8 mouse cellular contexts compared by ENCODE assay signal in genomic region chr10:89685391-89686138, GRCm38 (mm10). TPM values are rescaled to one million over a fixed set of nuclear protein-coding genes. Genes with fewer than 3 reads are reported as not detected.
DNase-seq lines count a peak whose midpoint lies in the region; ATAC-seq and TF ChIP-seq lines count a peak whose summit lies in the region.

No protein-coding gene starts in this region.

- H3K79me2 ChIP-seq in heart, adult 2 months (replicated peaks; ENCODE audit: control insufficient read depth, insufficient read depth, low read length): peaks cover 4% of the 10 kb centered on the region

- H3K27me3 ChIP-seq in heart, adult 2 months (ENCODE audit: control insufficient read depth, insufficient read depth, low read length): no peaks in the 10 kb centered on the region
- H3K27me3 ChIP-seq in forebrain, embryonic 16.5 days (replicated peaks; ENCODE audit: control insufficient read depth, insufficient read depth, low read length): no peaks in the 10 kb centered on the region
- no peaks in the 10 kb centered on the region for H3K27me3 ChIP-seq in limb, embryonic 10.5 days (ENCODE audit: low read depth, poor library complexity, severe bottlenecking)
- H3K27me3 ChIP-seq in midbrain, embryonic 13.5 days: no peaks in the 10 kb centered on the region

- H3K4me1 ChIP-seq in heart, adult 2 months (ENCODE audit: control insufficient read depth, insufficient read depth, low read length): no peaks in the 10 kb centered on the region; the same call in 1 of the 2 replicates
- H3K4me1 ChIP-seq in forebrain, embryonic 16.5 days (replicated peaks; ENCODE audit: control insufficient read depth, insufficient read depth, low read length): peaks cover 19% of the 10 kb centered on the region
- peaks cover 15% of the 10 kb centered on the region for H3K4me1 ChIP-seq in limb, embryonic 10.5 days
- H3K4me1 ChIP-seq in midbrain, embryonic 13.5 days (replicated peaks): peaks cover 25% of the 10 kb centered on the region

- H3K4me2 ChIP-seq in forebrain, embryonic 16.5 days (ENCODE audit: low read length): peak overlapping the region; percentile 74
- H3K4me2 ChIP-seq in midbrain, embryonic 13.5 days (replicated peaks): peak overlapping the region; percentile 83

- intact Hi-C loops in heart, adult 2 months (cut with DNase I): loop anchor here (2.0 kb wide), 1 partner anchor 47 kb away; the partner anchor contains the start of gene Actr6

- peak overlapping the region; percentile 87 for H3K4me3 ChIP-seq in heart, adult 2 months
- H3K4me3 ChIP-seq in forebrain, embryonic 16.5 days (replicated peaks; ENCODE audit: low read length): peak overlapping the region; percentile 98
- peak overlapping the region; percentile 100 for H3K4me3 ChIP-seq in limb, embryonic 10.5 days
- H3K4me3 ChIP-seq in midbrain, embryonic 13.5 days (replicated peaks): peak overlapping the region; percentile 99

- WGBS in heart, adult 2 months: under 1% methylated on average over 51 of the region's 51 CpGs
- under 1% methylated on average over 48 of the region's 51 CpGs for WGBS in forebrain, embryonic 16.5 days
- 1% methylated on average over 51 of the region's 51 CpGs for WGBS in limb, embryonic 10.5 days
- WGBS in midbrain, embryonic 13.5 days: under 1% methylated on average over 45 of the region's 51 CpGs

- no peak for TF ChIP-seq POLR2A in heart, adult 2 months (IDR thresholded peaks at IDR 0.05; ENCODE audit: insufficient read depth, low read depth, low read length)

- TF ChIP-seq CTCF in heart, adult 2 months (IDR thresholded peaks at IDR 0.05): no peak

- peak; percentile 57 for ATAC-seq in forebrain, embryonic 16.5 days
- ATAC-seq in midbrain, embryonic 13.5 days: no peak; the same call in 1 of the 2 replicates

- H3K9ac ChIP-seq in heart, adult 2 months (ENCODE audit: low read depth, low read length): peak overlapping the region; percentile 74
- H3K9ac ChIP-seq in forebrain, embryonic 16.5 days (replicated peaks; ENCODE audit: low read depth, low read length): peak overlapping the region; percentile 98
- peak overlapping the region; percentile 94 for H3K9ac ChIP-seq in midbrain, embryonic 13.5 days (replicated peaks)

- DNase-seq in heart, adult 2 months: no peak
- no peak for DNase-seq in heart, postnatal 4 days
- DNase-seq in 3T3-L1 (ENCODE audit: low read depth, low spot score): peak; percentile 36
- DNase-seq in ZHBTc4 (ENCODE audit: low read depth, low spot score): peak; percentile 15
- no peak for DNase-seq in limb, embryonic 10.5 days (ENCODE audit: low spot score)
- DNase-seq in Muller cell, postnatal 12 days (ENCODE audit: inconsistent ontology term): no peak

- no peaks in the 10 kb centered on the region for H3K9me3 ChIP-seq in forebrain, embryonic 16.5 days (ENCODE audit: control insufficient read depth, low read length)
- no peaks in the 10 kb centered on the region for H3K9me3 ChIP-seq in limb, embryonic 10.5 days (replicated peaks)
- no peaks in the 10 kb centered on the region for H3K9me3 ChIP-seq in midbrain, embryonic 13.5 days

- H3K27ac ChIP-seq in heart, adult 2 months: peak overlapping the region; percentile 89
- H3K27ac ChIP-seq in forebrain, embryonic 16.5 days (ENCODE audit: low read length): peak overlapping the region; percentile 75
- peak overlapping the region; percentile 93 for H3K27ac ChIP-seq in limb, embryonic 10.5 days
- H3K27ac ChIP-seq in midbrain, embryonic 13.5 days: peak overlapping the region; percentile 85

- no peak for TF ChIP-seq EP300 in heart, adult 2 months (IDR thresholded peaks at IDR 0.05; ENCODE audit: insufficient read depth, low read depth, low read length)

- H3K36me3 ChIP-seq in heart, adult 2 months (ENCODE audit: control insufficient read depth, insufficient read depth, low read length): peaks cover 2% of the 10 kb centered on the region; the same call in 1 of the 2 replicates
- no peaks in the 10 kb centered on the region for H3K36me3 ChIP-seq in forebrain, embryonic 16.5 days (ENCODE audit: control insufficient read depth, insufficient read depth)
- peaks cover 7% of the 10 kb centered on the region for H3K36me3 ChIP-seq in limb, embryonic 10.5 days
- H3K36me3 ChIP-seq in midbrain, embryonic 13.5 days: peaks cover 5% of the 10 kb centered on the region

RNA-seq across cellular contexts. Expression of gene Scyl2, which starts 0.5 kb away (rescaled TPM):
- total RNA-seq in heart, adult 2 months (2021): 10 to 100 TPM; 15.4 to 16.2 TPM
- 8.2 and 14.3 TPM in 2 replicates for polyA plus RNA-seq in heart, adult 2 months (2012; rRNA removed)
- total RNA-seq in heart, postnatal 4 days (2021): 10 to 100 TPM; 21.4 to 22.1 TPM
- 9.5 and 9.8 TPM in 2 replicates for polyA plus RNA-seq in forebrain, embryonic 16.5 days (2015; fragmentation: Nextera tagmentation; extraction: Ambion mirVana)
- 6.6 and 9.0 TPM in 2 replicates for polyA plus RNA-seq in limb, embryonic 10.5 days (2016; fragmentation: Nextera tagmentation; extraction: Ambion mirVana)
- polyA plus RNA-seq in midbrain, embryonic 13.5 days (2015; fragmentation: Nextera tagmentation; extraction: Ambion mirVana): 10.5 and 11.0 TPM in 2 replicates

RNA-seq across cellular contexts. Expression of gene Actr6, which starts 46.5 kb away (rescaled TPM):
- total RNA-seq in heart, adult 2 months (2021): 10 to 100 TPM; 12.2 to 13.4 TPM
- polyA plus RNA-seq in heart, adult 2 months (2012; rRNA removed): 1.5 and 6.6 TPM in 2 replicates
- 1 to 10 TPM; 8.1 to 9.8 TPM for total RNA-seq in heart, postnatal 4 days (2021)
- polyA plus RNA-seq in forebrain, embryonic 16.5 days (2015; fragmentation: Nextera tagmentation; extraction: Ambion mirVana): 59.5 and 65.5 TPM in 2 replicates
- polyA plus RNA-seq in limb, embryonic 10.5 days (2016; fragmentation: Nextera tagmentation; extraction: Ambion mirVana): 33.9 and 34.2 TPM in 2 replicates
- 51.2 and 53.8 TPM in 2 replicates for polyA plus RNA-seq in midbrain, embryonic 13.5 days (2015; fragmentation: Nextera tagmentation; extraction: Ambion mirVana)

RNA-seq across cellular contexts. Expression of gene Uhrf1bp1l, which starts 59.2 kb away (rescaled TPM):
- 10 to 100 TPM; 20.6 to 27.7 TPM for total RNA-seq in heart, adult 2 months (2021)
- polyA plus RNA-seq in heart, adult 2 months (2012; rRNA removed): 7.9 and 9.8 TPM in 2 replicates
- 10 to 100 TPM; 28.8 to 31.4 TPM for total RNA-seq in heart, postnatal 4 days (2021)
- polyA plus RNA-seq in forebrain, embryonic 16.5 days (2015; fragmentation: Nextera tagmentation; extraction: Ambion mirVana): 28.8 and 31.2 TPM in 2 replicates
- polyA plus RNA-seq in limb, embryonic 10.5 days (2016; fragmentation: Nextera tagmentation; extraction: Ambion mirVana): 26.0 and 30.1 TPM in 2 replicates
- 29.9 and 31.9 TPM in 2 replicates for polyA plus RNA-seq in midbrain, embryonic 13.5 days (2015; fragmentation: Nextera tagmentation; extraction: Ambion mirVana)

Comparison
In these comparisons a context has a peak if more than half of its experiments do, and no peak if none do; other contexts are left out.
1. DNase-seq: peak in 3T3-L1 (single experiment) and ZHBTc4 (single experiment); none in heart, adult 2 months (0 of 2), heart, postnatal 4 days (single experiment), limb, embryonic 10.5 days (single experiment) and Muller cell, postnatal 12 days (single experiment).
2. Peak in every context shown above with its lines, with median percentiles within 50 percentile points of each other: H3K27ac ChIP-seq, H3K4me3 ChIP-seq and H3K9ac ChIP-seq.